Mouse (Mus musculus) forelimb bud, embryonic 11.5 days (tissue): ENCODE measurements at regions not wholly inside any gene's neighbourhood (a gene's known extent, or its start where the extent isn't known, plus 50 kb on each side); places are given as distances from the start of the nearest gene placed in this dataset.

Source experiments
- DNase-seq: peaks from one replicate; pipeline ENCODE4 v3.0.0-alpha.2; 2012; ENCODE audit warnings: low read depth, low spot score

DNA sequence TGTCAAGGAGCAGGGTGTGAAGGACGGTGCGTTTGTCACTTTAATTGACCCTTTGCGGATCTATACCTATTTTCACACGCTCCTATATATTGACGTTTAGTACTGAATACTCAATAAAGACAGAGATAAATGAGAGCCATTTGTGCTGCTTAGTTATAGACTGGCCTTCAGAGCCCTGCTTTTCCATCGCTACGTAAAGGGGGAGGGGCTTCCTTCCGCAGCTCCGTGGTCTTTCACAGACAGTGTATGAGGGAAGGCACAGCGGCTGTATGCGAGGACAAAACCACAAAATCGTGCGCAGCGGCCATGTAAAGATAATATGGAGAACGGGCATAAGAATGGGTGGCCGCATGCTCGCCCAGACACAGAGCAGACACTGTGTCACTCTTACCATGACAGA lies 58.4 kb upstream of the Pced1b start:
- DNase-seq: no peak

DNA sequence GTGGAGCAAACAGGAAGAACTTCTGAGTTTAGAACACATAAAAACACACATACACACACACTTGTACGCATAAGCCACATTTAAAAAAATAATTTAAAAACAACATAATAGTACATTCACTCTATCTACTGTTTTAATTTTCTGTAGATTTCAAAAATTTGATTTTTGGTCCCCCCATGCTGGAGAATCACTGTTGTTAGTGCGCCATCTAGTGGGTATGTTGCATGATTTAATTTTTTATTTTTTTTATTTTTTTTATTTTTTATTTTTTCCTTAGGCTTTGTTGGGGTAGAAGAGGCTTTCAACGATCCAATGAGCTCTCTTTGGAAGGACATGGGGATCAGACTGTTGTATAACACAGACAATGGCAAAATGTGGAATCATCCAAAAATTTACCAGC lies 59.1 kb upstream of the Pced1b start:
- no peak for DNase-seq

DNA sequence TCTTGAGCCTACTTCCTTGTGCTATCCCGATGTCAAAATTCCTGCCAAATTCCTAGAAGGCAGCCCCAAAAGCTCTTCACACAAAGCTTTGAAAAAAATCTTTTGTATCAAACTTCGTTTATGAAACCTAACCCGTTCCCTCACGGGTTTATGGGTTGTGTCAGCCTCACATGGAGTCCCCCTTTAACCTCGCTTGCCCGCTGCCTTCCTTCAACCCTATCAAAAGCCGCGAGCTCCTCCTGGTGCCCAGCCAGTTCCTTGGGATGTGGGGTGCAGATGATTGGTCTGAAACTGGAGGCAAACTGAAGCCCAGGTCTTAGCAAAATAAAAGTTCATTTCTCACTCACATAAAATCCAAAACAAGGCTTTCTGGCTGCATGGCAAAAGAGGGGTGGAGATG lies 60.9 kb upstream of the Pced1b start:
- DNase-seq: no peak

DNA sequence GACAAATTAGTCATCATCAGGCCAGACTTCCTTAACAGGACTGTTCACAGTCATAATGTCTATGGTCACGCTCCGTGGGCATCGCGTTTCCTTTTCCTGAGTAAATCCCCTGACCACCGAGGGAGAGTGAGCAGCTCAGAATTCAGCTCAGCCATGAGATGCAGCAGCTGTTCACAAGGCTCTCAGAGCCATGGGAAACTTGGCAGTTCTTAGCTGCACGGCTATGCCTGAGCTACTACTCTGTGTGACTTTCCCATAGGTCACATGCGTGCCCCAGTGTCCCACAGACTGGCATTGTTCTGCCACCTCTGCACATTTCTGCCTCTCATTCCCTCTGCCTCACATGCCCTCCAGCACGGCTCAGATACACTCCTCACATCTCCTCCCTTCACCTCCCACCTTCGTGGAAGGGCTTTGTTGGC lies 64.3 kb upstream of the Pced1b start:
- peak; percentile 33 for DNase-seq

DNA sequence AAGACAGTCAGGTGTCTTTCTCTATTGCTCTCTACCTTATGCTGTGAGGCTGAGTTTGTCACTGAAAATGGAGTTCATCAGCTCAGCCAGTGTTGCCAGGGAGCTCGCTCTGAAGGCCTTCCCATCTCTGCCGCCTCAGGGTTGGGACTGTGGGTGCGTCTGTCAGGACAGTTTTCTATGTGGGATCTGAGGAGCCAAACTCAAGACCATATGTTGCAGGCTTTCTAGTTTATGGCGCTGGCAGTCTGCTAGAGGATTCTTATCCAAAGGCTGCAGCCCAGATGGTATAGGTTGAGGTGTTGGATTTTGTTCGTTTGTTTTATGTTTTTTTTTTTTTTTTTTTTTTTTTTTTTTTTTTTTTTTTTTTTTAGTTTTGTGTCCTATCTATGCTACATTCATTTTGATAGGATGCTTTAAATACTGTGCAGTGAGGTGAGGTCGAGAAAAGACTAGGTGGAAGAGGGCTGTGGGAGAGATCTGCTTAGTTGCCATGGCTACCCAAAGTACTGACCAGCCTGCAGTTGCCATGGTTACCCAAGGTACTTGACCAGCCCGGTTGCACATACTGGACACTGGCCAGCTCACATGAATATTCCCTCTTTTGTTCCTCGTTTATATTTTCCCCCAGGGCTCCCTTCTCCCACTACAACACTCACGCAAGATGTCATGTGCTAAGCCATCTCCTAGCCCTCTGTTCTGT lies 65.8 kb upstream of the Pced1b start:
- DNase-seq: no peak

DNA sequence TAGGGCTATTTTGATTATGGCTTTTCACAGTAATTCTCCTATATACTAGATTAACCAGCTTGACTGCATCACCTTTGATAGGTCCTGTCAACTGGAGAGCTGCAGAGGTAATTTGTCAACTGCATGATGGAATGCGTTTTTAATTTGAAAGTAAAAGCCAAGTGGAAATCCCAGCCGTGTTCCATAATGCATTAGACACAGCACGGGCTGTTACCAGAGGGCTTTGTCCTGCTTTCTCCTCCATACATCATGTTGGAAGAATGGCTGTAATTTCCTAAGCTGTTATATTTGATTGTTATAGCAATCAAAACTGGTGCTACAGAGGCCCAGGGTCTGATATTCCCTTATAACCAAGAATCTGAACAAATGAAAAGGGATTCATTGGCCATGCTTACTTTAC lies 68.6 kb upstream of the Pced1b start:
- peak; percentile 23 for DNase-seq

DNA sequence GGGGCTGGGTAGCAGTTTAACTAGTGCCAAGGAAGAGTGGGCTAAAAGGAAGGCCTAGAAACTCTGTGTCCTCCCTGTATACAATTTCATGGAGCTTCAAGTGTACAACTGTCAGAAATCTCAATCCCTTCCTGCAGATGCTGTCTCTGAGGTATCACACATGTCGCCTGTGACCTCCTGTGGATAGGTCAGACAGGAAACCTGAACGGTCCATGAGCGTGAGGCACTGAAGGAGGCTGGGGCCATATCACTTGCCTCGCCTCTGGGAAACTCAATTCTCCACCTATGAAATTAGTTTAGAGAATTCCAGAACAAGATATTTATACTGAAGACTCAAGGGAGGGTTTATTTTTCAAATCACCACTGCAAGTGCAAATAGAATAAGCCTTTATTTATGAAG lies 69.1 kb upstream of the Pced1b start:
- no peak for DNase-seq

DNA sequence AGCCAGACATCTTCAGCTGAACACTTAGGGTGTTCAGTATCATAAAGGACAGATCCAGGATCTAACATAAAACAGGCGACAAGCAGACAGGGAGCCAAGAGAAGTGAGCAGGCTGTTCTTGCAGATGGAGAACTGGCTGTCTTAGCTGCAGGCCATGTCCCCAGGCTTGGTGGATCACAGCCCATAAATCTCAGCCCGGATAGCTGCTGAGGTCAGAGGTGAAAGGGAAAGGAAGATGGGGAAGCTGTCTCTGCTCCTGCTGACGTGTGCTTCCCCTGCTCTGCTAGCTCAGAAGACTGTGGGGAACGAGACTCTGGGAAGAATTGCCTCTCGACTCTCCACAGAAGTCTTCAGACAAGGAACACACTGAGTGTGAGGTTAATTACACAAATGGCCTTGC lies 71.9 kb upstream of the Pced1b start:
- peak; percentile 43 for DNase-seq

DNA sequence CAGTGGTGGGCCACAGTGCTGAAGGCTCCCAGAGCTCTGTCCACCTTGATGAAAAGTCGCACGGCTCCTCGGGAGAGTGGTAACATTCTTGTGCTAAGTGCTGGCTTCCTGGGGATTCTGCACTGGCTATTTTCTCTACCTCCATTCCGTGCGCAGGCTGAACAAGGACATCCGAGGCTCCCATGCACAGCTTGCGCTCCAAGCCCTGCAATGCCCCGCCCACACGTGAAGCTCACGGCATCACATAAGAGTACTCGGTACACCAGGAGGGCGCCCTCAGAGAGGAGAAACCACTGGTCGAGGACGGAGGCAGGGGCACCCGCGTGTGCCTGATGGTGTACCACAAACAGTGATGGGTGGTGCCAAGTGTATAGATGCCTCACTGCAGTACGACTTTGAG lies 73.7 kb upstream of the Pced1b start:
- no peak for DNase-seq

DNA sequence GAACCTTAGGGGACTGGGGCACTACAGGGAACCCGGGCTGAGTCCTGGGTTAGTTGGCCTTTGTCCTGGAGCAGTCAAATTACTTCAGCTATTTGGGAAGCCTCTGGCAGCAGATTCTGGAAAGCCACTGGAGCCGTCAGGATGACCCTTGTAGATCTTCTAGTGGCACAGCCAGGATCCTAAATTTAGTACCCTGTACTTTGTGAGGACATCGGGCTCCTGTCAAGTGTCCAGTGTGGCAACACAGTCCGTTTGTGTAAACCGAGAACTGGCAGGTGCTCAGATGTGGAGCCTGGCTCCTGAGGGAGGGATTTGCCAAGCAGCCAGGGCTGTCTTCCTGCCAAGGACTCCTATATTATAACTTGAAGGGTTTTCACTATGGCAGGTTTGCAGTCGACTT lies 76.8 kb upstream of the Pced1b start:
- no peak for DNase-seq

DNA sequence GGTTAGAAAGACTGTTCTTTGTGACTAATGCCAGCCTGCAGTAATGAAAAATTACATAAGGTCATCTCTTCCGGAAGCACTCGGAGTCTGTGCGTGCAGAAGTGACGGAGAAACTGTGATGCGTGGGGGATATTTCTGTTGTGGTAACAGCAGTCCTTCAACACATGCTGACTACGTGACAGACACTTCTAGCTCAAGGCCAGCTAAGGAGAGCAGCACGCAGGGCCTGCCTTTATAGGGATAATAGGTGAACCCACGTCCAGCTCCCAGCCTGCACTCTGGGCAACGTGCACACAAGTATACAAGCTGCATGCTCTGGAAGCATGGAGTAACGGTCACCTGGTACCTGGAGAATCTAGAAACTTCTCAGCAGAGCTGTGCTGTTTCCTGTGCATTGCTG lies 77.5 kb upstream of the Pced1b start:
- no peak for DNase-seq

DNA sequence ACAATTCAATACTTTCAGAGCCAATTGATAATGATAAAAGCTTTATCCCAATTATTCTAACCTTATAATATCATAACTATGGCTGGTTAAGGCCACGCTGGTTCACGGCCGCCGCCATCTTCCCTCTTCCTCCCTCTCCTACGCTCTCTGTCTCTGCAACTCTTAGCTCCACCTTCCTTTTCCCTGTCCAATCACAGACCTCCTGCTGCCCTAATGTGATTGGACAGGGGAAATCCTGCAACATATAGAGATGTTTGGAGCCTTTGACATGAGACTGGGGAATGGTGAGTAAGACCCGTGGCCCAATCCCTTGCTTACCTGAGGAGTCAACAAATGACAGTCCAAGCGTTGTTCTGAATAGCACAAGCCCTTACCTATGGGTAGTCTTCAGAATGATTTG lies 79.8 kb upstream of the Pced1b start:
- DNase-seq: no peak

DNA sequence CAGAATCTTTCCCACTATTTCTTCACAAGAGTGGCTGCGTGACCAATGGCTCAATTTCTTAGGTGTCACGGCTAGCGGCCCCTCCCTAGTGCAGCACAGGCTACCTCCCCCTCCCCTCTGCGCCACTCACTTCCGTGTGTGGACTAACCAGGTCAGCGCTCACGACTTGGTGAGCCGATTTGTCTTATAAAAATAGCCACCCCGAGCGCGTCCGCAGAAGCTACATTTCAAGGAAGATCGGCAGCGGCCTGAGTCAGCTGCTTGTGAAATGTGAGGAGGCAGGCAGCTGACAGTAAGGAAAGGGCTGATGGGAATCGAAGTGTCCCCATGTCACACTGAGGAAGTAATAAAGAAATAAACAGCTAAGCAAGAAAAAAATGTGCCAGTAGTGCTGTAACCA lies 82.3 kb upstream of the Pced1b start:
- no peak for DNase-seq

DNA sequence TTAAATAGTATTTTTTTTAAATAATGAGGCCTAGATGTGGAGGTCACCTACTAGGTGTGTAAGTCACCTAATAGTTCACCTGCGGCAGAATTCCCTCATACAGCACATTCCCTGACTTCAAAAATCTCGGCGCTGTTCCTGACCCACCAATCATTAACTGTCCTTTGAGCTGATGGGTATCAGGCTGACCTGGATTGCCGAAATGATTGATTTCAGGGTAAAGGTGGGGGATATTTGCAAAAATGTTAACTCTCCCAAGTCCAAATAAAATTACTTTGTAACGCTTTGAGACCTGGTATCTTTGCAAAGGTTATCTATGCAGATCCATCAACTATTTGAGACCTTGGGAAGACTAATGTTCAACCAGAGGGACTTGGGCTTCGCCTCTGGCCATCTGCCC lies 82.9 kb upstream of the Pced1b start:
- DNase-seq: no peak

DNA sequence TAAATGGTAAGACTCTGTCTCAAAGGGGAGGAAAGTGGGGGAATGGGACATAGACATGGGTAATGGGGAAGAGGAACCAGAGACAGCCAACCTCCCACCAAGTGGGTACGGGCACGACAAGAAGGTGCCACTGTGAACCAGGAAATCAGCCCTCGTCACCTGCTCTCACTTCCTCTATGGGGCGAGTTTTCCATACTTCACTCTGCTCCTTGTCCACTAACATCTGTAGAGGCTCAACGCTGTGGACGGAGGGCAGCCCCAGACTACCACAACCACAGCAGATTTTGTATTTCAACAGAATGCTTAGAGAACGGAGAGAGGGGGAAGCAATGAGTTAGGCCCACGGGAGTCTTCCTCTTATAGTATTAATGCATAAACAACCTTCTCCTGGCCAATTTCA lies 83.8 kb upstream of the Pced1b start:
- DNase-seq: no peak

DNA sequence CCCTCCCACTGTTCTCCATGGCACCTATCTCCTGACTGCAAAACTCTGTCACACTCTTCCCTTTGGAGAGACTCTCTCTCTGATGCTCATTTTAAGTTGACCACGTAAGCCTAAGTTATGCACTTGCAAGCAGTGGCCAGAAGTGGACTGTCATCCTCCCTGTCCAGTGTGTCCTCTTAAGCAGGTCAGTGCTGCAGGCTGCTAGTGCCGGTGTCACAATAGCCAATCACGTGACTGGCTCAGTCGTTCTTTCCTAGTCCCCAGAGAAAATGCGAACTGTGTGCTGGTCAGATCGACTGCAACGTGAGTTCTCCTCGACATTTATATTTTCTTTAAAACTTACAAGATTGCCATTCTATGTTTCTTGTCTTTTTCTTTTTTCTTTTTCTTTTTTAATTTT lies 84.6 kb upstream of the Pced1b start:
- DNase-seq: no peak

DNA sequence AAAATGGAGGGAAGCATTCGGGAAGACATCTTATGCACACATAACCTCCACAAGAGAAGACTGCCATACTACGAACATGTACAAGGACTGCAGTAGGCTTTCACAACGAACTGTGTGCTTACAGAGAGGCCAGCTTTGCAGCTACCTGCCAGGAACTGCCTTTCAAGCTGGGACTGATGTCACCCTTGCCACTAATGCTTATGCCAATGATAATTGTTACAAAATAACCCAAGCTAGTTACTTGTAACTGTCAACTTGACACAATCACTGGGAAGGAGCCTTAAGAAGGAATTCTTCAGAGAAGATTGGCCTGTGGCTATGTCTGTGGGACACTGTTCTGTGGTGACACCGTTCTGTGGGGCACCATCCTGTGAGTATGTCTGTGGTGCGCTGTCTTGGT lies 85.4 kb upstream of the Pced1b start:
- no peak for DNase-seq

DNA sequence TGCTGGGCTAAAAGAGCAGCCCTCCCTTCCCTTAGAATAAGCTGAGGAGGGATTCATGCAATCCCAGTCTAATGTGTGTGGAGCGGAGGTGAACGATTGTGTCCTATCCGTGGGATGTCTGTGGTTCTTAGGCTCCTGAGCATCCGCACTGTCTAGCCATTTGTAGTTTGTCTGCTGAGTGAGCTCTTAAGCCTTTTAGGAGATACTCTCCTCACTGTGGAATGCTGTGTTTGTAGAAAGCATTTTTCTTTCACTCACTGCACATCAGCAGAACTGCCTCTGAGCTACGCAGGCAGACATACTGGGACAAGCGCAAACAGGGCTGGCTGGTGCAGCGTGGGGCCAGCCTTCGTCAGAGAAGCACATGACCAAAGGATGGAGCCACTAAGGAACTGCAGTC lies 94.6 kb upstream of the Pced1b start:
- DNase-seq: no peak

DNA sequence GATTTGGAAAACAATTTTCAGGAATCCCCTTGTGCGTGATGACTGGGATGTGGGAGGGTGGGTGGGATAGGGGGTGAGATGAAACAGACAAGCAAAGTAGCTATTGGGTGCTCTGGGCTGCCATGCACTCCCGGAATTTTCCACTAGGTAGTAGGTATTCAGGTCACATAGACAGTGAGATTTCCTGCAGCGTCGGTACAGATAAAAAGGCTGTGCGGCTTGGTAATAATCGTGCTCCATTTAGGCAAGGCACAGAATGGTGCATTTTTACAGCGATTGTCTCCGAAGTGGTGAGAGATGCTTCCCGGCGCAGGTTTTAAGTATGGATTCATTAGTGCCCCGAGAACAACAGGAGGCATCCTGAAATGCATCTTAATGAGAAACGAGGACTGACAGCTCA lies 95.1 kb upstream of the Pced1b start:
- DNase-seq: no peak

DNA sequence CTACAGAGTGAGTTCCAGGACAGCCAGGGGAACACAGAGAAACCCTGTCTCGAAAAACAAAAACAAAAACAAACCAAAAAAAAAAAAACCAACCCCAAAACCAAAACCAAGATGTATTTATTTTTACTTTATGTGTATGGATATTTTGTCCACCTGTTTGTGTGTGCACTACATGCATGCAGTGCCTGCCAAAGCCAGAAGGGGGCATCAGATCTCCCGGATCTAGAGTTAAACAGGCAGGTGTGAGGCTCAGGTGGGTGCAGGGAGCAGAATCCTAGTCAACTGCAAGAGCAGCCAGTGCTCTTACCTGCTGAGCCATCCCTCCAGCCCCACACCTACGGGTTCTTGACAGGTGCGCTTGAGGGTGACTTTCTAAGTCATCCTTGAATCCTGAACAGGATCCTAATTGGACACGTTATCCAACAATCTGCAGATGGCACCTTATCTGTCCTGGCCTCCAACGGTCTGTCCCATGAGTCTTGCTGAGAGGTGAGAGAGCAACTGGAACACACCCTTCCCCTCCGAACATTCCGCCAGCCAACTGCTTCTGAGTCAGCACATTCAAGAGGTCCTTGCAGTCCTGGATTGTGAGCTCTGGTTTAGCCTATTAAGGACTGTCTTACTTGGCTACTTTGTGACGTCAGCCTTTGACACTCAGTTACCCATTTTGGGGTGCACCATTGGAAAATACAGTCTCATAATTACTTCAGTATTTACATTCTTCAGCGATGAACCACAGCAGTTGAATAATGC lies 95.4 kb upstream of the Slc38a4 start:
- no peak for DNase-seq

DNA sequence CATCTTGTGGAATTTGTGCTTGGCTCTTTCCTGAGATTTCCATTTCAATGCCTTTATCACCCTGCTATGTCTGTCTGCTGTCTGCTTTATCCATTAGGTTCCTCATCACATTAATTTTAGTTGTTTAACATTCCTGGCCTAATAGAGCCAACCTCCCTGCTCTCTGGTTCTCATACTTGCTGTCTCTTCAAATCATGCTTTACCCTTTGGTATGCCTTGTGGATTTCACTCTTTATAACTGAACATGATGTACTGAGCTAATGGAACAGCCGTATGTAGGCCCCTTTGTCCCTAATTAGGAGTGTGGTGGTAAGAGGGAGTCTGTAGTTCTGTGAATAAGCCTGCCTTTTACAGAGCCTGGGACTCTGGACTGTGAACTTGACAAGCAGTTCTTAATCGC lies 86.2 kb upstream of the Slc38a4 start:
- no peak for DNase-seq

DNA sequence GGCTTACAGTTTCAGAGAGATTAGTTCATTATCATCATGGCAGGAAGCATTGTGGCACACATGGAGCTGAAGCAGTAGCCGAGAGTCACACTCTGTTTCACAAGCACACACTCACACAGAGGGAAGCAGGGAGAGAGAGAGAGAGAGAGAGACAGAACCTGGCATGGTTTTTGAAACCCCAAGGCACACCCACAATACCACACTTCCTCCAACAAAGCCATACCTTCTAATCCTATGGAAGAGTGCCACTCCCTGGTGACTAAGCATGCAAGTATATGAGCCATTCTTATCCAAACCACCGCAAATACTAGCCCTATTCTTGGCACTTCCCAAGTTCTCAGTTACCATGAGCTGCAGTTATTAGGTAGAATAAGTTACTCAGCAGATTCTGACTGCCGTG lies 82.5 kb upstream of the Slc38a4 start:
- no peak for DNase-seq

DNA sequence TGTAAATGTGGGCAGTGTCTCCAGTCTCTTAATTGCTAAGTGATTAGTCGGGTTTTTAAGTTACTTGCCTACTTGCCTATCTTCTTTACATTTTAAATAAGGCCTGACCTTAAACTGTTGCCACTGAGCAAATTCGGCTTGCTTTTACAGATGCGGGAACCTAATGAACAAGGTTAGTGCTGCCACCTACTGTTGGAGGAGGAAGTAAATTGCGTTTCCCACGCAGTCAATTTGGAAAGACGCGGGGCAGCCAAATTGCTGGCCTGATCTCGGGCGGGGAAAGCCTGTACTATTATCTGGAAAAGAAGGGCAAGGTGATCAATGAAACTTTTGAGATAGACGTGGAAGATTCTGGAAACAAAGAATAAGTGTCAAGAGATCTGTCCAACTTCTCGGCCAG lies 79.5 kb upstream of the Slc38a4 start:
- DNase-seq: peak; percentile 76

DNA sequence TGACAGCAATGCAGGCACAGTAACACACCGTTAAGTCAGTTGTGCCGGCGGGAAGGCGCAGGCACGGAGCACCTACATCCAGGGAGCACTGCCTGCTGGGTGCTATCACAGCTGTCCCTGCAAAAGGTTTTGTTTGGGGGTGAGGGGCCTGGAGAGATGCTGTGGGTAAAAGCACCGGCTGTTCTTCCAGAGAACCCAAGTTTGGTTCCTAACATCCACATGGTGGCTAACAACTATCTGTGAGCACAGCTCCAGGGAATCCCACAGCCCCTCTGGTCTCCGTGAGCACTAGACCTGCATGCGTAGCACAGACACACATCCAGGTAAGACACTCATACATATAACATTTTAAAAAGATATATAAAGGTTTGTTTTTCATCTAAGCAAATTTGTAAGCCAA lies 72.0 kb upstream of the Slc38a4 start:
- no peak for DNase-seq
